ENCODE assay signal across 9 mouse cellular contexts in genomic region chr11:101616948-101617767, GRCm38 (mm10). TPM values are rescaled to one million over a fixed set of nuclear protein-coding genes. Genes with fewer than 3 reads are reported as not detected.
DNase-seq lines count a peak whose midpoint lies in the region; ATAC-seq and TF ChIP-seq lines count a peak whose summit lies in the region.
"Had no signal": no experiment of that assay in that cellular context is flagged by ENCODE, and none has a peak within 500 bp of the region (broad histone marks: within the 10 kb centered on the region; RNA-seq: fewer than 3 reads in every experiment).

No protein-coding gene starts in this region.

- peaks cover 20% of the 10 kb centered on the region for H3K4me1 ChIP-seq in forebrain, embryonic 14.5 days (ENCODE audit: control insufficient read depth, insufficient read depth, low read length)
- peaks cover 46% of the 10 kb centered on the region for H3K4me1 ChIP-seq in liver, embryonic 12.5 days
- H3K4me1 ChIP-seq in stomach, postnatal 0 days (replicated peaks; ENCODE audit: control insufficient read depth, insufficient read depth): no peaks in the 10 kb centered on the region

- H3K27me3 ChIP-seq in forebrain, embryonic 14.5 days (replicated peaks; ENCODE audit: control insufficient read depth, insufficient read depth, low read length): no peaks in the 10 kb centered on the region
- peaks cover 12% of the 10 kb centered on the region; the same call in 1 of the 2 replicates for H3K27me3 ChIP-seq in liver, embryonic 12.5 days (replicated peaks)
- no peaks in the 10 kb centered on the region for H3K27me3 ChIP-seq in stomach, postnatal 0 days (ENCODE audit: control insufficient read depth, insufficient read depth, low read length)

- peak overlapping the region; percentile 31 for H3K4me2 ChIP-seq in forebrain, embryonic 14.5 days (ENCODE audit: low read length)
- H3K4me2 ChIP-seq in liver, embryonic 12.5 days: peak overlapping the region; percentile 29
- H3K4me2 ChIP-seq in stomach, postnatal 0 days (replicated peaks; ENCODE audit: low read depth): no peak overlapping the region

- whole genome bisulfite sequencing in forebrain, embryonic 14.5 days: 16% methylated on average over 18 of the region's 18 CpGs
- 28% methylated on average over 18 of the region's 18 CpGs for WGBS in liver, embryonic 12.5 days (ENCODE audit: insufficient replicate concordance)
- 25% methylated on average over 18 of the region's 18 CpGs for WGBS in stomach, postnatal 0 days

- H3K36me3 ChIP-seq in forebrain, embryonic 14.5 days (ENCODE audit: control insufficient read depth, insufficient read depth, low read length): no peaks in the 10 kb centered on the region
- no peaks in the 10 kb centered on the region for H3K36me3 ChIP-seq in liver, embryonic 12.5 days
- H3K36me3 ChIP-seq in stomach, postnatal 0 days (ENCODE audit: control insufficient read depth, insufficient read depth, low read length): no peaks in the 10 kb centered on the region

- TF ChIP-seq EP300 in stomach, postnatal 0 days (optimal IDR thresholded peaks at IDR 0.05): no peak

- TF ChIP-seq CTCF in stomach, postnatal 0 days (IDR thresholded peaks at IDR 0.05; ENCODE audit: low read depth): no peak

- DNase-seq in spleen, adult 12 weeks (ENCODE audit: low spot score): peak; percentile 30
- no peak for DNase-seq in spleen, postnatal 14 days (ENCODE audit: low spot score in 2 of 2)
- DNase-seq in forebrain, embryonic 14.5 days (ENCODE audit: low spot score): peak; percentile 87
- peak; percentile 34 for DNase-seq in stomach, postnatal 0 days (ENCODE audit: low spot score)
- DNase-seq in heart, adult 9 months (ENCODE audit: low spot score in 2 of 2): no peak
- DNase-seq in spleen, adult 18-20 months: no peak
- no peak for DNase-seq in left cerebral cortex, adult 11 months (ENCODE audit: low spot score)
- DNase-seq: right cerebral cortex, adult 18-20 months had no signal

- ATAC-seq in forebrain, embryonic 14.5 days: peak; percentile 81
- ATAC-seq in liver, embryonic 12.5 days: no peak
- 0 out of 2 replicates have a peak, but pooled peaks have one; percentile 16 for ATAC-seq in stomach, postnatal 0 days (ENCODE audit: low FRiP score, low TSS enrichment)

- peak overlapping the region; percentile 83 for H3K27ac ChIP-seq in forebrain, embryonic 14.5 days (ENCODE audit: low read depth, low read length)
- peak overlapping the region; percentile 11 for H3K27ac ChIP-seq in liver, embryonic 12.5 days
- no peak overlapping the region for H3K27ac ChIP-seq in stomach, postnatal 0 days (replicated peaks)

- no peak overlapping the region for H3K4me3 ChIP-seq in forebrain, embryonic 14.5 days (ENCODE audit: low read depth, low read length)
- H3K4me3 ChIP-seq in liver, embryonic 12.5 days: no peak overlapping the region
- H3K4me3 ChIP-seq in stomach, postnatal 0 days (ENCODE audit: low read depth, low read length): no peak overlapping the region

- no peak overlapping the region for H3K9ac ChIP-seq in forebrain, embryonic 14.5 days (ENCODE audit: low read length)
- H3K9ac ChIP-seq in liver, embryonic 12.5 days: 0 out of 2 replicates have a peak overlapping the region, but pooled peaks have one; percentile 15
- H3K9ac ChIP-seq in stomach, postnatal 0 days (ENCODE audit: low read length): no peak overlapping the region

- H3K9me3 ChIP-seq in forebrain, embryonic 14.5 days (replicated peaks; ENCODE audit: control insufficient read depth, low read length): no peaks in the 10 kb centered on the region
- H3K9me3 ChIP-seq in liver, embryonic 12.5 days (replicated peaks): no peaks in the 10 kb centered on the region
- H3K9me3 ChIP-seq in stomach, postnatal 0 days (ENCODE audit: control insufficient read depth, low read length): no peaks in the 10 kb centered on the region

RNA-seq across cellular contexts. Expression of gene Rdm1, which starts 9.8 kb away (rescaled TPM):
- polyA plus RNA-seq in forebrain, embryonic 14.5 days (2014; fragmentation: Nextera tagmentation; extraction: Ambion mirVana): 32.7 and 38.5 TPM in 2 replicates
- polyA plus RNA-seq in liver, embryonic 12.5 days (2016; fragmentation: Nextera tagmentation; extraction: Ambion mirVana): 11.8 and 12.4 TPM in 2 replicates
- 18.9 and 20.9 TPM in 2 replicates for polyA plus RNA-seq in stomach, postnatal 0 days (2015; fragmentation: Nextera tagmentation; extraction: Ambion mirVana)

RNA-seq across cellular contexts. Expression of gene Gm11634, which starts 18.1 kb away (rescaled TPM):
- polyA plus RNA-seq in forebrain, embryonic 14.5 days (2014; fragmentation: Nextera tagmentation; extraction: Ambion mirVana): not detected in 2 replicates
- not detected in 2 replicates for polyA plus RNA-seq in liver, embryonic 12.5 days (2016; fragmentation: Nextera tagmentation; extraction: Ambion mirVana)
- polyA plus RNA-seq in stomach, postnatal 0 days (2015; fragmentation: Nextera tagmentation; extraction: Ambion mirVana): 0.13 TPM in 1 of 2 replicates, not detected in the other

RNA-seq across cellular contexts. Expression of gene Tmem106a, which starts 35.1 kb away (rescaled TPM):
- polyA plus RNA-seq in forebrain, embryonic 14.5 days (2014; fragmentation: Nextera tagmentation; extraction: Ambion mirVana): 2.3 and 3.4 TPM in 2 replicates
- 5.0 and 5.3 TPM in 2 replicates for polyA plus RNA-seq in liver, embryonic 12.5 days (2016; fragmentation: Nextera tagmentation; extraction: Ambion mirVana)
- polyA plus RNA-seq in stomach, postnatal 0 days (2015; fragmentation: Nextera tagmentation; extraction: Ambion mirVana): 10.0 TPM in 2 replicates

RNA-seq across cellular contexts. Expression of gene Arl4d, which starts 48.2 kb away (rescaled TPM):
- 40.5 and 42.7 TPM in 2 replicates for polyA plus RNA-seq in forebrain, embryonic 14.5 days (2014; fragmentation: Nextera tagmentation; extraction: Ambion mirVana)
- 1.0 and 1.3 TPM in 2 replicates for polyA plus RNA-seq in liver, embryonic 12.5 days (2016; fragmentation: Nextera tagmentation; extraction: Ambion mirVana)
- 9.5 and 10.0 TPM in 2 replicates for polyA plus RNA-seq in stomach, postnatal 0 days (2015; fragmentation: Nextera tagmentation; extraction: Ambion mirVana)

Comparison
In these comparisons a context has a peak if more than half of its experiments do, and no peak if none do; other contexts are left out.
1. DNase-seq: peak in spleen, adult 12 weeks (single experiment), forebrain, embryonic 14.5 days (single experiment) and stomach, postnatal 0 days (single experiment); none in spleen, postnatal 14 days (0 of 2), heart, adult 9 months (0 of 2), spleen, adult 18-20 months (0 of 2) and left cerebral cortex, adult 11 months (single experiment).